Mouse (Mus musculus) liver, embryonic 16.5 days (tissue): Measurements from ENCODE around the gene Krtcap2. TPM values are rescaled to one million over a fixed set of nuclear protein-coding genes. Genes with fewer than 3 reads are reported as not detected.

Experiments
- ATAC-seq: fragments of 200-750 bp; cut with Nextera tagmentation; 2 replicates; pipeline ENCODE4 v1.8.0; 2017; ENCODE audit warnings: low read depth, mild to moderate bottlenecking, moderate number of reproducible peaks, moderate library complexity
- H3K27ac ChIP-seq: fragments of 300-500 bp; sonication (generic); 2 replicates; pipeline ENCODE4 v1.5.1; 2014; ENCODE audit warnings: mild to moderate bottlenecking, low read length
- H3K27me3 ChIP-seq: fragments of 300-500 bp; sonication (generic); 2 replicates; pipeline ENCODE4 v1.6.1; 2014; ENCODE audit warnings: low read depth, low read length, mixed read lengths; ENCODE audit not compliant: control insufficient read depth, insufficient read depth
- H3K36me3 ChIP-seq: fragments of 300-500 bp; sonication (generic); 2 replicates; pipeline ENCODE4 v1.6.1; 2014; ENCODE audit warnings: mild to moderate bottlenecking; ENCODE audit not compliant: control insufficient read depth, insufficient read depth
- H3K4me1 ChIP-seq: fragments of 300-500 bp; sonication (generic); 2 replicates; pipeline ENCODE4 v1.6.1; 2014; ENCODE audit warnings: low read depth, low read length, mixed read lengths; ENCODE audit not compliant: control insufficient read depth
- H3K4me2 ChIP-seq: fragments of 300-500 bp; sonication (generic); 2 replicates; pipeline ENCODE4 v1.6.1; 2014; ENCODE audit warnings: low read depth, low read length, mixed read lengths
- H3K4me3 ChIP-seq: fragments of 300-500 bp; sonication (generic); 2 replicates; pipeline ENCODE4 v1.5.1; 2014; ENCODE audit warnings: low read depth, mild to moderate bottlenecking, low read length
- H3K9ac ChIP-seq: fragments of 300-500 bp; sonication (generic); 2 replicates; pipeline ENCODE4 v1.6.1; 2014; ENCODE audit warnings: low read depth, low read length
- H3K9me3 ChIP-seq: fragments of 300-500 bp; sonication (generic); replicated peaks from 2 replicates; pipeline ENCODE4 v1.6.1; 2016; ENCODE audit warnings: low read length; ENCODE audit not compliant: control insufficient read depth
- WGBS: fragments of 180-500 bp; shearing (Covaris S2); extraction: QIAGEN DNeasy Blood & Tissue Kit; methylation state at CpG from one replicate; pipeline ENCODE4 v1.1.7; 2014; ENCODE audit not compliant: insufficient replicate concordance; 5-methylcytosine and 5-hydroxymethylcytosine counted together
- polyA plus RNA-seq: library from polyadenylated mRNA; unstranded; fragments of >200 nt; fragmentation: Nextera tagmentation; extraction: Ambion mirVana; gene quantifications from 2 replicates; pipeline ENCODE4 v1.2.1, GENCODE M21; 2015

Gene Krtcap2
- polyA plus RNA-seq, 1 experiment from 2014 or later, result 129 TPM

- H3K9me3 ChIP-seq, result no peaks in the 10 kb centered on the region
- H3K4me1 ChIP-seq, result peaks cover 23% of the 10 kb centered on the region
- no peaks in the 10 kb centered on the region for H3K27me3 ChIP-seq
- no peak overlapping the region for H3K9ac ChIP-seq
- peak overlapping the region; percentile 70 for H3K4me3 ChIP-seq
- H3K36me3 ChIP-seq, result no peaks in the 10 kb centered on the region
- 65% methylated on average over 6 of the region's 6 CpGs for WGBS
- ATAC-seq, result no peak
- peak overlapping the region; percentile 81 for H3K4me2 ChIP-seq
- no peak overlapping the region; the same call in 1 of the 2 replicates for H3K27ac ChIP-seq
Measured at GRCm38 (mm10) chr3:89270891-89271290, 25.1 kb downstream of the Krtcap2 start.

- H3K4me2 ChIP-seq, result no peak overlapping the region
Measured at GRCm38 (mm10) chr3:89271760-89272159, 26.0 kb downstream of the Krtcap2 start.

GRCm38 (mm10) chr3:89276061-89276460 lies 30.3 kb downstream of the Krtcap2 start:
- no peak overlapping the region for H3K4me3 ChIP-seq
- H3K9ac ChIP-seq, result no peak overlapping the region
- no peaks in the 10 kb centered on the region for H3K36me3 ChIP-seq
- peaks cover 36% of the 10 kb centered on the region for H3K27me3 ChIP-seq
- H3K4me1 ChIP-seq, result no peaks in the 10 kb centered on the region; the same call in 1 of the 2 replicates
- H3K9me3 ChIP-seq, result no peaks in the 10 kb centered on the region
- no peak overlapping the region for H3K27ac ChIP-seq
- WGBS, result 80% methylated on average over 13 of the region's 13 CpGs
- no peak for ATAC-seq
- no peak overlapping the region for H3K4me2 ChIP-seq

More at GRCm38 (mm10) chr3:89271760-89272159, 26.0 kb downstream of the Krtcap2 start:
- no peak for ATAC-seq
- Histone ChIP-seq H3K4me1 (peaks cover 22% of the 10 kb centered on the region), H3K4me3 (no peak overlapping the region), H3K9me3 (no peaks in the 10 kb centered on the region), H3K27ac (no peak overlapping the region), H3K36me3 (no peaks in the 10 kb centered on the region), H3K27me3 (no peaks in the 10 kb centered on the region), H3K9ac (no peak overlapping the region)
- 69% methylated on average over 6 of the region's 6 CpGs for WGBS

GRCm38 (mm10) chr3:89277281-89278021 lies 31.7 kb downstream of the Krtcap2 start:
- H3K4me3 ChIP-seq, result peak overlapping the region; percentile 50
- no peak overlapping the region; the same call in 1 of the 2 replicates for H3K9ac ChIP-seq
- no peaks in the 10 kb centered on the region for H3K36me3 ChIP-seq
- H3K27ac ChIP-seq, result no peak overlapping the region; the same call in 1 of the 2 replicates
- H3K4me1 ChIP-seq, result peaks cover 2% of the 10 kb centered on the region
- 39% methylated on average over 14 of the region's 14 CpGs for WGBS
- ATAC-seq, result no peak
- H3K4me2 ChIP-seq, result peak overlapping the region; percentile 61
- H3K9me3 ChIP-seq, result no peaks in the 10 kb centered on the region
- peaks cover 45% of the 10 kb centered on the region for H3K27me3 ChIP-seq

- peak; percentile 39 for ATAC-seq
- peaks cover 45% of the 10 kb centered on the region for H3K27me3 ChIP-seq
- peaks cover 2% of the 10 kb centered on the region for H3K4me1 ChIP-seq
- H3K9ac ChIP-seq, result peak overlapping the region; percentile 47; the same call in 1 of the 2 replicates
- no peaks in the 10 kb centered on the region for H3K36me3 ChIP-seq
- 43% methylated on average over 7 of the region's 7 CpGs for WGBS
- H3K27ac ChIP-seq, result no peak overlapping the region; the same call in 1 of the 2 replicates
- H3K4me3 ChIP-seq, result peak overlapping the region; percentile 50
- peak overlapping the region; percentile 61 for H3K4me2 ChIP-seq
- no peaks in the 10 kb centered on the region for H3K9me3 ChIP-seq
Measured at GRCm38 (mm10) chr3:89278107-89278506, 32.3 kb downstream of the Krtcap2 start.

GRCm38 (mm10) chr3:89278643-89279042 lies 32.9 kb downstream of the Krtcap2 start:
- Histone ChIP-seq H3K9ac (peak overlapping the region; percentile 47; the same call in 1 of the 2 replicates), H3K27me3 (peaks cover 45% of the 10 kb centered on the region), H3K36me3 (no peaks in the 10 kb centered on the region), H3K4me2 (peak overlapping the region; percentile 61), H3K4me3 (peak overlapping the region; percentile 50), H3K27ac (peak overlapping the region; percentile 24; the same call in 1 of the 2 replicates), H3K4me1 (peaks cover 2% of the 10 kb centered on the region), H3K9me3 (no peaks in the 10 kb centered on the region)
- no peak for ATAC-seq
- WGBS, result 11% methylated on average over 8 of the region's 8 CpGs

GRCm38 (mm10) chr3:89279153-89279890 lies 33.6 kb downstream of the Krtcap2 start:
- peak; percentile 63 for ATAC-seq
- H3K36me3 ChIP-seq, result no peaks in the 10 kb centered on the region
- peaks cover 2% of the 10 kb centered on the region for H3K4me1 ChIP-seq
- H3K9me3 ChIP-seq, result no peaks in the 10 kb centered on the region
- H3K4me3 ChIP-seq, result peak overlapping the region; percentile 50
- 4% methylated on average over 35 of the region's 35 CpGs for WGBS
- H3K27ac ChIP-seq, result peak overlapping the region; percentile 73
- peak overlapping the region; percentile 61 for H3K4me2 ChIP-seq
- H3K9ac ChIP-seq, result peak overlapping the region; percentile 47
- H3K27me3 ChIP-seq, result peaks cover 45% of the 10 kb centered on the region

- peak overlapping the region; percentile 61 for H3K4me2 ChIP-seq
- H3K27ac ChIP-seq, result peak overlapping the region; percentile 73
- peak; percentile 14; the same call in 1 of the 2 replicates for ATAC-seq
- H3K4me1 ChIP-seq, result peaks cover 2% of the 10 kb centered on the region
- peak overlapping the region; percentile 50 for H3K4me3 ChIP-seq
- peaks cover 45% of the 10 kb centered on the region for H3K27me3 ChIP-seq
- no peaks in the 10 kb centered on the region for H3K36me3 ChIP-seq
- no peaks in the 10 kb centered on the region for H3K9me3 ChIP-seq
- 1% methylated on average over 29 of the region's 29 CpGs for WGBS
- H3K9ac ChIP-seq, result peak overlapping the region; percentile 6; the same call in 1 of the 2 replicates
Measured at GRCm38 (mm10) chr3:89280050-89280605, 34.4 kb downstream of the Krtcap2 start.
